Mouse (Mus musculus) ES-Bruce4 (cell line): ENCODE results near the gene Nrbf2. TPM values are rescaled to one million over a fixed set of nuclear protein-coding genes. Genes with fewer than 3 reads are reported as not detected.

Experiments used
- H3K27ac ChIP-seq: 2 replicates; pipeline ENCODE4 v1.5.1; 2012; ENCODE audit warnings: low read length, inconsistent platforms; ENCODE audit not compliant: insufficient read depth
- H3K27me3 ChIP-seq: 2 replicates; pipeline ENCODE4 v1.6.1; 2012; ENCODE audit warnings: mild to moderate bottlenecking, low read length, inconsistent platforms; ENCODE audit not compliant: control insufficient read depth, poor library complexity, insufficient read depth, severe bottlenecking
- H3K36me3 ChIP-seq: 2 replicates; pipeline ENCODE4 v1.6.1; 2012; ENCODE audit warnings: inconsistent platforms, mild to moderate bottlenecking, low read length, moderate library complexity; ENCODE audit not compliant: control insufficient read depth, poor library complexity, insufficient read depth, severe bottlenecking
- H3K4me1 ChIP-seq: one replicate; pipeline ENCODE4 v1.8.1; 2011; ENCODE audit warnings: low read length; ENCODE audit not compliant: control insufficient read depth, insufficient read depth
- H3K4me3 ChIP-seq: 2 replicates; pipeline ENCODE4 v1.5.1; 2011; ENCODE audit warnings: low read depth, mild to moderate bottlenecking, low read length
- H3K9ac ChIP-seq: 2 replicates; pipeline ENCODE4 v1.6.1; 2012; ENCODE audit warnings: low read depth, mild to moderate bottlenecking, inconsistent platforms; ENCODE audit not compliant: poor library complexity, severe bottlenecking
- H3K9me3 ChIP-seq: replicated peaks from 2 replicates; pipeline ENCODE4 v1.6.1; 2012; ENCODE audit warnings: mild to moderate bottlenecking, low read length, inconsistent platforms; ENCODE audit not compliant: control insufficient read depth, poor library complexity, insufficient read depth, severe bottlenecking
- CTCF ChIP-seq: IDR thresholded peaks from one replicate; pipeline ENCODE4 v1.8.1; 2011; ENCODE audit warnings: low read depth, low read length
- EP300 ChIP-seq: IDR thresholded peaks from 2 replicates; pipeline ENCODE4 v1.6.1; 2011; ENCODE audit warnings: low read depth, low read length; ENCODE audit not compliant: insufficient read depth
- POLR2A ChIP-seq: IDR thresholded peaks from one replicate; pipeline ENCODE4 v1.8.1; 2011; ENCODE audit warnings: low read length; ENCODE audit not compliant: insufficient read depth
- polyA plus RNA-seq: library from polyadenylated mRNA; stranded (reverse); fragments of >200 nt; gene quantifications from 2 replicates; pipeline ENCODE4 v1.2.4, GENCODE M21; 2011; ENCODE audit warnings: low read depth; ENCODE audit not compliant: missing spikeins, insufficient read depth, insufficient read length

The Nrbf2 gene
- polyA plus RNA-seq, 1 experiment, result 22.5 TPM

GRCm38 (mm10) chr10:67287877-67288276, 2.8 kb upstream of the Nrbf2 start:
- H3K36me3 ChIP-seq, result no peaks in the 10 kb centered on the region
- TF ChIP-seq CTCF (no peak), EP300 (no peak), POLR2A (no peak)
- no peak overlapping the region for H3K9ac ChIP-seq
- H3K9me3 ChIP-seq, result no peaks in the 10 kb centered on the region
- H3K27ac ChIP-seq, result 0 out of 2 replicates have a peak overlapping the region, but pooled peaks have one; percentile 29
- H3K27me3 ChIP-seq, result no peaks in the 10 kb centered on the region
- H3K4me3 ChIP-seq, result no peak overlapping the region
- no peaks in the 10 kb centered on the region for H3K4me1 ChIP-seq

DNA sequence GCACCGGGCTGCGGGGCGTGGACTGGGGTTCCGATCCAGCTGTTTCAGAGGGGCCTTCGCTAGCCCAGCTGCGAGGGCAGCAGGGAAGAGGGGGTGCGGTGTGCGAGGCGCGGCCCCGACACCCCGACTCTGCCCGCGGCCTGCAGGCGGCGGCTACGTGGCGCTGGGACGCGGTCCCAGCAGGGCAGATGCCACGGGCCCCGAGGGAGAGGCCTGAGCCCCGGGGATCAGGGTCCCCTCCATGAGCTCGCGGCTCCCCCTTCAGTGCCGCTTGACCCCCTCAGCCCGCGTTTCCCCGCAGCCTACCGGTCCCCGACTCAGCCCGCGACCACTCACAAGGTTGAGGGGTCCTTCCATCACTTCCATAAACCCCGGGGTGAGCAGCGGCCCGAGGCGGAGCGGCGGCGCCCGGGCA, 337 bp downstream of the Nrbf2 start:
- Histone ChIP-seq H3K36me3 (no peaks in the 10 kb centered on the region), H3K27me3 (no peaks in the 10 kb centered on the region), H3K9me3 (no peaks in the 10 kb centered on the region), H3K27ac (no peak overlapping the region), H3K4me1 (no peaks in the 10 kb centered on the region), H3K9ac (peak overlapping the region; percentile 87), H3K4me3 (peak overlapping the region; percentile 80)
- TF ChIP-seq EP300, result no peak
- TF ChIP-seq POLR2A, result no peak
- no peak for TF ChIP-seq CTCF

GRCm38 (mm10) chr10:67284311-67284710, 794 bp downstream of the Nrbf2 start:
- H3K27ac ChIP-seq, result no peak overlapping the region

GRCm38 (mm10) chr10:67283516-67283915, 1.6 kb downstream of the Nrbf2 start:
- Histone ChIP-seq H3K4me1 (no peaks in the 10 kb centered on the region), H3K9ac (peak overlapping the region; percentile 87; the same call in 1 of the 2 replicates), H3K36me3 (no peaks in the 10 kb centered on the region), H3K4me3 (no peak overlapping the region), H3K27ac (no peak overlapping the region), H3K9me3 (no peaks in the 10 kb centered on the region), H3K27me3 (no peaks in the 10 kb centered on the region)
- no peak for TF ChIP-seq POLR2A
- no peak for TF ChIP-seq CTCF
- no peak for TF ChIP-seq EP300

More at GRCm38 (mm10) chr10:67284311-67284710, 794 bp downstream of the Nrbf2 start:
- H3K4me1 ChIP-seq, result no peaks in the 10 kb centered on the region
- H3K36me3 ChIP-seq, result no peaks in the 10 kb centered on the region
- peak overlapping the region; percentile 80 for H3K4me3 ChIP-seq
- H3K9ac ChIP-seq, result peak overlapping the region; percentile 87
- no peaks in the 10 kb centered on the region for H3K9me3 ChIP-seq
- TF ChIP-seq CTCF (no peak), POLR2A (no peak), EP300 (no peak)
- no peaks in the 10 kb centered on the region for H3K27me3 ChIP-seq

- TF ChIP-seq EP300, result no peak
- TF ChIP-seq CTCF, result no peak
- TF ChIP-seq POLR2A, result no peak
- no peaks in the 10 kb centered on the region for H3K27me3 ChIP-seq
- H3K4me3 ChIP-seq, result no peak overlapping the region
These were observed 2.6 kb downstream of the Nrbf2 start for GRCm38 (mm10) chr10:67282531-67282930.

GRCm38 (mm10) chr10:67281852-67282251, 3.3 kb downstream of the Nrbf2 start:
- no peaks in the 10 kb centered on the region for H3K9me3 ChIP-seq
- H3K36me3 ChIP-seq, result no peaks in the 10 kb centered on the region
- H3K27ac ChIP-seq, result no peak overlapping the region
- no peak overlapping the region for H3K4me3 ChIP-seq
- no peaks in the 10 kb centered on the region for H3K27me3 ChIP-seq
- no peak overlapping the region for H3K9ac ChIP-seq
- no peak for TF ChIP-seq EP300
- no peak for TF ChIP-seq CTCF
- no peak for TF ChIP-seq POLR2A
- no peaks in the 10 kb centered on the region for H3K4me1 ChIP-seq

More at GRCm38 (mm10) chr10:67282531-67282930, 2.6 kb downstream of the Nrbf2 start:
- no peak overlapping the region for H3K9ac ChIP-seq
- no peaks in the 10 kb centered on the region for H3K36me3 ChIP-seq
- no peaks in the 10 kb centered on the region for H3K9me3 ChIP-seq
- H3K27ac ChIP-seq, result no peak overlapping the region
- no peaks in the 10 kb centered on the region for H3K4me1 ChIP-seq
